13 mouse cellular contexts compared by ENCODE assay signal in genomic region chr8:110761988-110762387, GRCm38 (mm10). TPM values are rescaled to one million over a fixed set of nuclear protein-coding genes. Genes with fewer than 3 reads are reported as not detected.
DNase-seq lines count a peak whose midpoint lies in the region; ATAC-seq and TF ChIP-seq lines count a peak whose summit lies in the region.
"Had no signal": no experiment of that assay in that cellular context is flagged by ENCODE, and none has a peak within 500 bp of the region (broad histone marks: within the 10 kb centered on the region; RNA-seq: fewer than 3 reads in every experiment).

No protein-coding gene starts in this region.

- WGBS in kidney, adult 2 months = 33% methylated on average over 6 of the region's 6 CpGs
- 54% methylated on average over 6 of the region's 6 CpGs for WGBS in kidney, embryonic 14.5 days
- WGBS in lung, embryonic 15.5 days = 55% methylated on average over 6 of the region's 6 CpGs
- WGBS in midbrain, embryonic 13.5 days = 76% methylated on average over 6 of the region's 6 CpGs

- no peaks in the 10 kb centered on the region for H3K9me3 ChIP-seq in kidney, embryonic 14.5 days (ENCODE audit: control insufficient read depth, low read length)
- H3K9me3 ChIP-seq in lung, embryonic 15.5 days = no peaks in the 10 kb centered on the region
- H3K9me3 ChIP-seq in midbrain, embryonic 13.5 days = no peaks in the 10 kb centered on the region
- H3K9me3 ChIP-seq: liver, embryonic 13.5 days had no signal

- no peak overlapping the region for H3K4me3 ChIP-seq in kidney, adult 2 months (ENCODE audit: insufficient read depth, low read depth, low read length)
- no peak overlapping the region for H3K4me3 ChIP-seq in kidney, embryonic 14.5 days (ENCODE audit: low read length)
- no peak overlapping the region for H3K4me3 ChIP-seq in lung, embryonic 15.5 days
- H3K4me3 ChIP-seq in midbrain, embryonic 13.5 days (replicated peaks) = no peak overlapping the region
- H3K4me3 ChIP-seq: liver, embryonic 13.5 days had no signal

- no peak overlapping the region for H3K9ac ChIP-seq in kidney, embryonic 14.5 days (ENCODE audit: low read depth, low read length)
- H3K9ac ChIP-seq in lung, embryonic 15.5 days = no peak overlapping the region
- no peak overlapping the region for H3K9ac ChIP-seq in midbrain, embryonic 13.5 days (replicated peaks)
- H3K9ac ChIP-seq: liver, embryonic 13.5 days had no signal

- no peak for TF ChIP-seq POLR2A in kidney, adult 2 months (IDR thresholded peaks at IDR 0.05; ENCODE audit: low read depth, low read length)

- DNase-seq in adrenal gland, adult 2 months = peak; percentile 33
- DNase-seq in adrenal gland, adult 8-10 months = no peak
- peak; percentile 14 for DNase-seq in kidney, adult 2 months
- DNase-seq in lung, adult 18-20 months = no peak
- peak; percentile 14 for DNase-seq in lung, postnatal 14 days
- DNase-seq: cerebellum, postnatal 36 days; layer of hippocampus, postnatal 36 days; liver, embryonic 13.5 days; right cerebral cortex, postnatal 14 days had no signal

- H3K36me3 ChIP-seq in kidney, adult 2 months (ENCODE audit: control insufficient read depth, insufficient read depth, low read length) = no peaks in the 10 kb centered on the region
- no peaks in the 10 kb centered on the region for H3K36me3 ChIP-seq in kidney, embryonic 14.5 days (ENCODE audit: control insufficient read depth, insufficient read depth, low read length)
- no peaks in the 10 kb centered on the region for H3K36me3 ChIP-seq in lung, embryonic 15.5 days
- H3K36me3 ChIP-seq in midbrain, embryonic 13.5 days = no peaks in the 10 kb centered on the region
- H3K36me3 ChIP-seq: liver, embryonic 13.5 days had no signal

- ATAC-seq in kidney, embryonic 14.5 days (ENCODE audit: low FRiP score, low TSS enrichment) = no peak
- 0 out of 2 replicates have a peak, but pooled peaks have one; percentile 36 for ATAC-seq in lung, embryonic 15.5 days (ENCODE audit: borderline replicate concordance, extremely low read depth, low FRiP score, low TSS enrichment)
- no peak for ATAC-seq in midbrain, embryonic 13.5 days
- ATAC-seq: inflammation-experienced regulatory T-cells, adult 6 months had no signal

- TF ChIP-seq CTCF in kidney, adult 2 months (conservative IDR thresholded peaks at IDR 0.05; ENCODE audit: insufficient read depth, insufficient read length, low read depth, low read length) = peak; percentile 44

- H3K4me1 ChIP-seq in kidney, adult 2 months (ENCODE audit: control insufficient read depth, insufficient read depth, low read length) = peaks cover 5% of the 10 kb centered on the region; the same call in 1 of the 2 replicates
- H3K4me1 ChIP-seq in kidney, embryonic 14.5 days (ENCODE audit: control insufficient read depth, insufficient read depth, low read length) = no peaks in the 10 kb centered on the region
- H3K4me1 ChIP-seq in lung, embryonic 15.5 days = peaks cover 17% of the 10 kb centered on the region
- H3K4me1 ChIP-seq in midbrain, embryonic 13.5 days (replicated peaks) = no peaks in the 10 kb centered on the region

- H3K27ac ChIP-seq in kidney, adult 2 months (ENCODE audit: insufficient read depth, low read depth, low read length) = peak overlapping the region; percentile 9; the same call in 1 of the 2 replicates
- no peak overlapping the region for H3K27ac ChIP-seq in kidney, embryonic 14.5 days (ENCODE audit: low read depth, low read length)
- H3K27ac ChIP-seq in lung, embryonic 15.5 days = no peak overlapping the region
- no peak overlapping the region for H3K27ac ChIP-seq in midbrain, embryonic 13.5 days
- H3K27ac ChIP-seq: liver, embryonic 13.5 days had no signal

- no peaks in the 10 kb centered on the region for H3K27me3 ChIP-seq in kidney, adult 2 months (replicated peaks; ENCODE audit: control insufficient read depth, insufficient read depth, low read length)
- H3K27me3 ChIP-seq in kidney, embryonic 14.5 days (ENCODE audit: control insufficient read depth, insufficient read depth, low read length) = no peaks in the 10 kb centered on the region
- no peaks in the 10 kb centered on the region for H3K27me3 ChIP-seq in lung, embryonic 15.5 days
- H3K27me3 ChIP-seq in midbrain, embryonic 13.5 days = no peaks in the 10 kb centered on the region
- H3K27me3 ChIP-seq: liver, embryonic 13.5 days had no signal

- H3K4me2 ChIP-seq in kidney, embryonic 14.5 days (replicated peaks; ENCODE audit: low read depth, low read length) = no peak overlapping the region
- no peak overlapping the region for H3K4me2 ChIP-seq in lung, embryonic 15.5 days
- no peak overlapping the region for H3K4me2 ChIP-seq in midbrain, embryonic 13.5 days (replicated peaks)
- H3K4me2 ChIP-seq: liver, embryonic 13.5 days had no signal

RNA-seq across cellular contexts. Expression of gene Mtss1l, which starts 40.7 kb away (rescaled TPM):
- 10 to 100 TPM; 20.2 to 20.6 TPM for total RNA-seq in adrenal gland, adult 2 months (2021)
- 64.0 and 71.3 TPM in 2 replicates for polyA plus RNA-seq in adrenal gland, adult 2 months (2012; rRNA removed)
- total RNA-seq in adrenal gland, adult 8-10 months (2022) = 10 to 100 TPM; 19.5 to 28.8 (median 25.1) TPM
- 23.0 and 25.2 TPM in 2 replicates for polyA plus RNA-seq in kidney, adult 2 months (2012; rRNA removed)
- polyA plus RNA-seq in kidney, embryonic 14.5 days (2014; fragmentation: Nextera tagmentation; extraction: Ambion mirVana) = 11.2 and 11.4 TPM in 2 replicates
- polyA plus RNA-seq in lung, embryonic 15.5 days (2015; fragmentation: Nextera tagmentation; extraction: Ambion mirVana) = 23.0 and 27.9 TPM in 2 replicates
- polyA plus RNA-seq in midbrain, embryonic 13.5 days (2015; fragmentation: Nextera tagmentation; extraction: Ambion mirVana) = 13.7 and 16.6 TPM in 2 replicates

RNA-seq across cellular contexts. Expression of gene Il34, which starts 43.7 kb away (rescaled TPM):
- total RNA-seq in adrenal gland, adult 2 months (2021) = 10 to 100 TPM; 42.8 to 63.0 TPM
- 115 and 187 TPM in 2 replicates for polyA plus RNA-seq in adrenal gland, adult 2 months (2012; rRNA removed)
- 100 to 1,000 TPM in 1 of 4 experiments, 10 to 100 TPM in 3; 51.6 to 101 (median 76.5) TPM for total RNA-seq in adrenal gland, adult 8-10 months (2022)
- polyA plus RNA-seq in kidney, adult 2 months (2012; rRNA removed) = 21.8 and 26.3 TPM in 2 replicates
- 0.50 and 1.7 TPM in 2 replicates for polyA plus RNA-seq in kidney, embryonic 14.5 days (2014; fragmentation: Nextera tagmentation; extraction: Ambion mirVana)
- 4.1 and 4.5 TPM in 2 replicates for polyA plus RNA-seq in lung, embryonic 15.5 days (2015; fragmentation: Nextera tagmentation; extraction: Ambion mirVana)
- polyA plus RNA-seq in midbrain, embryonic 13.5 days (2015; fragmentation: Nextera tagmentation; extraction: Ambion mirVana) = 2.2 and 2.7 TPM in 2 replicates
- polyA plus RNA-seq: inflammation-experienced regulatory T-cells, adult 6 months had no signal

Comparison
In these comparisons a context has a peak if more than half of its experiments do, and no peak if none do; other contexts are left out.
1. DNase-seq: peak in adrenal gland, adult 2 months (single experiment), kidney, adult 2 months (single experiment) and lung, postnatal 14 days (single experiment); none in adrenal gland, adult 8-10 months (single experiment) and lung, adult 18-20 months (0 of 2).